Mouse (Mus musculus) gonadal fat pad, adult 2 months (tissue): ENCODE measurements around the gene Gm6164. TPM values are rescaled to one million over a fixed set of nuclear protein-coding genes. Genes with fewer than 3 reads are reported as not detected.
"Not testable (repeated sequence)": the region's sequence is repeated elsewhere in the genome, so short reads cannot be mapped to it uniquely, and the experiment has no call there.

Experiments
- DNase-seq: peaks from one replicate; pipeline ENCODE4 v3.0.0-alpha.2; 2012; ENCODE audit warnings: low read depth
- polyA plus RNA-seq: library from polyadenylated mRNA; depleted of rRNA; stranded (reverse); fragments of >200 nt; gene quantifications from 2 replicates; pipeline ENCODE4 v1.2.3, GENCODE M21; 2012; rRNA removed

The Gm6164 gene
- not detected in 2 replicates for polyA plus RNA-seq

DNA sequence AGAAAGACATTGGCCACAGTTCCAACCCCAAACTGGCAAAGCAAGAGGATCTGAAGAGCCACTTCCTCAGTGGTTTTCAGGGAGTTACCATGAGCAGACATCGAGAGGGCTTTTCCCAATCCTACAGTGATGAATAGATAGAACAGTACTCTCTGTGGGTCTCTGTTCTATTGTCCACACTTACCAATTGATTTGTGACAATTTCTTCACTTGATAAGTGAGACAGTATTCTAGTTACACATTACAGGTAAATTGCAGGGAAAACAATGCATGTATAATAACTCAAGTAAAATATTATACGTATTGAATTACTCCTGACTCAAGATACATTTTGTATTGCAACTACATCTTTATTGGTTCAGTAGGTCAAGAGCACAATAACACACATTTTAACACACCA, at the start of gene Gm6164:
Gene Gm6164 (minus strand): TSS at position 101 of the 400 bp plus-strand sequence.
- DNase-seq: not testable (repeated sequence)

GRCm38 (mm10) chr7:20233728-20234127, 28.3 kb upstream of the Gm6164 start, which contains the start of gene Gm4498:
TSS of gene Gm4498 (minus strand) at chr7:20233828.
- DNase-seq: not testable (repeated sequence)

GRCm38 (mm10) chr7:20193410-20193809, 12.0 kb downstream of the Gm6164 start, which contains the start of gene Vmn1r95:
TSS of gene Vmn1r95 (plus strand) at chr7:20193710.
- not testable (repeated sequence) for DNase-seq

- not testable (repeated sequence) for DNase-seq
Measured at GRCm38 (mm10) chr7:20168277-20168676, 37.1 kb downstream of the Gm6164 start, which contains the start of gene Vmn1r94. TSS of gene Vmn1r94 (minus strand) at chr7:20168377.

Other genes starting within 250 kb of the Gm6164 start
- 0.09 and 0.15 TPM in 2 replicates for gene Ceacam20, start 240.2 kb downstream of the Gm6164 start, polyA plus RNA-seq
- 1.6 and 2.2 TPM in 2 replicates for gene Nlrp9b, start 214.1 kb downstream of the Gm6164 start, polyA plus RNA-seq
- 0.08 TPM in 1 of 2 replicates, not detected in the other for gene Vmn1r91, start 105.9 kb downstream of the Gm6164 start, polyA plus RNA-seq
- gene Gm16442, start 83.0 kb downstream of the Gm6164 start, polyA plus RNA-seq: not detected in 2 replicates
- not detected in 2 replicates for gene Vmn1r93, start 66.5 kb downstream of the Gm6164 start, polyA plus RNA-seq
- gene Vmn1r94, start 37.2 kb downstream of the Gm6164 start, polyA plus RNA-seq: not detected in 2 replicates
- not detected in 2 replicates for gene Vmn1r95, start 11.9 kb downstream of the Gm6164 start, polyA plus RNA-seq
- not detected in 2 replicates for gene Gm4498, start 28.2 kb upstream of the Gm6164 start, polyA plus RNA-seq
- not detected in 2 replicates for gene Gm5890, start 57.2 kb upstream of the Gm6164 start, polyA plus RNA-seq
- not detected in 2 replicates for gene Gm4133, start 128.5 kb upstream of the Gm6164 start, polyA plus RNA-seq
- not detected in 2 replicates for gene Gm5728, start 169.8 kb upstream of the Gm6164 start, polyA plus RNA-seq
- gene Vmn1r100, start 212.3 kb upstream of the Gm6164 start, polyA plus RNA-seq: not detected in 2 replicates
- not detected in 2 replicates for gene Vmn1r101, start 237.0 kb upstream of the Gm6164 start, polyA plus RNA-seq